Mouse (Mus musculus): Measurements from ENCODE around the gene Cfap43. TPM values are rescaled to one million over a fixed set of nuclear protein-coding genes. Genes with fewer than 3 reads are reported as not detected.

Cfap43 gene
- polyA plus RNA-seq, 1 experiment, result 0.02 TPM

DNA sequence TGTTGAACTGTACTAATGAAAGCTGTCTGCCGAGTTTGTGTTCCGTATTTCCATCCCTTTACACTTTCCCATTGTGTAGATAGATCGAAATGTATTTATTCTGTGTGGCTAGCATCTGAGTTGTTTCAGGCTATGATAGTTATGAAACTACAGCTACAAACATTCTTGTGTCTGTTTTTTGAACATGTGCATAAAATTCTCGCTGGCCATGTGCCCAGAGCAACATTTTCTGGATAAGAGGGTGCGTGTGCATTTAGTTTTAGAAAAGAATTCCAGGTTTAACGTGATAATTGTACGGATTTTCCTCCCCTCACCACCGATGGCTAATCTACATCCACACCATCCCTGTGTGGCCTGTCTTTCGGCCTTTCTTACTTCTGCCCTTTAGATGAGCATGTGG lies 205.6 kb downstream of the Cfap43 start:
- Histone ChIP-seq H3K79me2 (ENCODE audit: control insufficient read depth, insufficient read depth) (no peaks in the 10 kb centered on the region), H3K36me3 (ENCODE audit: control insufficient read depth, insufficient read depth) (no peaks in the 10 kb centered on the region), H3K27me3 (ENCODE audit: control insufficient read depth, insufficient read depth, insufficient read length) (no peaks in the 10 kb centered on the region), H3K4me3 (no peak overlapping the region), H3K4me2 (ENCODE audit: low read depth) (no peak overlapping the region), H3ac (ENCODE audit: control insufficient read depth, insufficient read length) (no peak overlapping the region)
- TF ChIP-seq CEBPB (IDR thresholded peaks at IDR 0.05; ENCODE audit: insufficient read depth, poor library complexity, severe bottlenecking) (no peak), REST (IDR thresholded peaks at IDR 0.05; ENCODE audit: insufficient read depth, insufficient read length) (no peak), TCF12 (IDR thresholded peaks at IDR 0.05; ENCODE audit: insufficient read depth, poor library complexity, severe bottlenecking) (no peak), MYOD1 (IDR thresholded peaks at IDR 0.05; ENCODE audit: control insufficient read depth in 1 of 3, insufficient read length in 2 of 3, low read depth in 2 of 3) (no peak), MAX (IDR thresholded peaks at IDR 0.05; ENCODE audit: low read depth) (no peak), MYOG (IDR thresholded peaks at IDR 0.05; ENCODE audit: control insufficient read depth in 1 of 3, insufficient read depth in 1 of 3, insufficient read length in 2 of 3, low read depth in 2 of 3) (no peak), TCF3 (IDR thresholded peaks at IDR 0.05; ENCODE audit: insufficient read length, low read depth) (no peak), USF1 (IDR thresholded peaks at IDR 0.05; ENCODE audit: low read depth) (no peak), POLR2A (IDR thresholded peaks at IDR 0.05; ENCODE audit: insufficient read length, low read depth) (no peak), POLR2AphosphoS2 (IDR thresholded peaks at IDR 0.05; ENCODE audit: insufficient read length, low read depth) (no peak), SRF (IDR thresholded peaks at IDR 0.05; ENCODE audit: control insufficient read depth, insufficient read length, low read depth) (no peak), E2F4 (IDR thresholded peaks at IDR 0.05; ENCODE audit: insufficient read depth) (no peak)

GRCm38 (mm10) chr19:47710376-47710775 lies 208.7 kb downstream of the Cfap43 start:
- H3K27me3 ChIP-seq (ENCODE audit: control insufficient read depth, insufficient read depth, insufficient read length), result no peaks in the 10 kb centered on the region
- H3K4me3 ChIP-seq, result no peak overlapping the region
- H3ac ChIP-seq (ENCODE audit: control insufficient read depth, insufficient read length), result no peak overlapping the region
- no peaks in the 10 kb centered on the region for H3K79me2 ChIP-seq (ENCODE audit: control insufficient read depth, insufficient read depth)
- no peaks in the 10 kb centered on the region for H3K36me3 ChIP-seq (ENCODE audit: control insufficient read depth, insufficient read depth)
- TF ChIP-seq TCF3 (IDR thresholded peaks at IDR 0.05; ENCODE audit: insufficient read length, low read depth), result no peak
- TF ChIP-seq MYOD1 (IDR thresholded peaks at IDR 0.05; ENCODE audit: control insufficient read depth in 1 of 3, insufficient read length in 2 of 3, low read depth in 2 of 3), result no peak
- TF ChIP-seq SRF (IDR thresholded peaks at IDR 0.05; ENCODE audit: control insufficient read depth, insufficient read length, low read depth), result no peak
- TF ChIP-seq E2F4 (IDR thresholded peaks at IDR 0.05; ENCODE audit: insufficient read depth), result no peak
- H3K4me2 ChIP-seq (ENCODE audit: low read depth), result no peak overlapping the region

- no peaks in the 10 kb centered on the region for H3K36me3 ChIP-seq (ENCODE audit: control insufficient read depth, insufficient read depth)
- H3K27me3 ChIP-seq (ENCODE audit: control insufficient read depth, insufficient read depth, insufficient read length), result no peaks in the 10 kb centered on the region
- H3ac ChIP-seq (ENCODE audit: control insufficient read depth, insufficient read length), result no peak overlapping the region
- H3K4me2 ChIP-seq (ENCODE audit: low read depth), result no peak overlapping the region
- no peak for TF ChIP-seq MAX (IDR thresholded peaks at IDR 0.05; ENCODE audit: low read depth)
- no peak for TF ChIP-seq USF1 (IDR thresholded peaks at IDR 0.05; ENCODE audit: low read depth)
- TF ChIP-seq POLR2AphosphoS2 (IDR thresholded peaks at IDR 0.05; ENCODE audit: insufficient read length, low read depth), result no peak
- TF ChIP-seq E2F4 (IDR thresholded peaks at IDR 0.05; ENCODE audit: insufficient read depth), result no peak
- no peak for TF ChIP-seq TCF3 (IDR thresholded peaks at IDR 0.05; ENCODE audit: insufficient read length, low read depth)
- TF ChIP-seq CEBPB (IDR thresholded peaks at IDR 0.05; ENCODE audit: insufficient read depth, poor library complexity, severe bottlenecking), result no peak
- TF ChIP-seq SRF (IDR thresholded peaks at IDR 0.05; ENCODE audit: control insufficient read depth, insufficient read length, low read depth), result no peak
- TF ChIP-seq POLR2A (IDR thresholded peaks at IDR 0.05; ENCODE audit: insufficient read length, low read depth), result no peak
- TF ChIP-seq MYOG (IDR thresholded peaks at IDR 0.05; ENCODE audit: control insufficient read depth in 1 of 3, insufficient read depth in 1 of 3, insufficient read length in 2 of 3, low read depth in 2 of 3), result no peak
- no peak for TF ChIP-seq MYOD1 (IDR thresholded peaks at IDR 0.05; ENCODE audit: control insufficient read depth in 1 of 3, insufficient read length in 2 of 3, low read depth in 2 of 3)
- no peak for TF ChIP-seq TCF12 (IDR thresholded peaks at IDR 0.05; ENCODE audit: insufficient read depth, poor library complexity, severe bottlenecking)
- no peak for TF ChIP-seq REST (IDR thresholded peaks at IDR 0.05; ENCODE audit: insufficient read depth, insufficient read length)
- H3K4me3 ChIP-seq, result no peak overlapping the region
- H3K79me2 ChIP-seq (ENCODE audit: control insufficient read depth, insufficient read depth), result no peaks in the 10 kb centered on the region
Measured at GRCm38 (mm10) chr19:47705772-47706309, 213.2 kb downstream of the Cfap43 start.

GRCm38 (mm10) chr19:47705080-47705771 lies 213.9 kb downstream of the Cfap43 start:
- Histone ChIP-seq H3K36me3 (ENCODE audit: control insufficient read depth, insufficient read depth) (no peaks in the 10 kb centered on the region), H3K4me2 (ENCODE audit: low read depth) (no peak overlapping the region), H3K4me3 (no peak overlapping the region), H3ac (ENCODE audit: control insufficient read depth, insufficient read length) (no peak overlapping the region), H3K27me3 (ENCODE audit: control insufficient read depth, insufficient read depth, insufficient read length) (no peaks in the 10 kb centered on the region), H3K79me2 (ENCODE audit: control insufficient read depth, insufficient read depth) (no peaks in the 10 kb centered on the region)
- TF ChIP-seq POLR2A (IDR thresholded peaks at IDR 0.05; ENCODE audit: insufficient read length, low read depth) (no peak), USF1 (IDR thresholded peaks at IDR 0.05; ENCODE audit: low read depth) (no peak), TCF3 (IDR thresholded peaks at IDR 0.05; ENCODE audit: insufficient read length, low read depth) (no peak), MAX (IDR thresholded peaks at IDR 0.05; ENCODE audit: low read depth) (no peak), SRF (IDR thresholded peaks at IDR 0.05; ENCODE audit: control insufficient read depth, insufficient read length, low read depth) (no peak), E2F4 (IDR thresholded peaks at IDR 0.05; ENCODE audit: insufficient read depth) (no peak), MYOD1 (IDR thresholded peaks at IDR 0.05; ENCODE audit: control insufficient read depth in 1 of 3, insufficient read length in 2 of 3, low read depth in 2 of 3) (no peak), TCF12 (IDR thresholded peaks at IDR 0.05; ENCODE audit: insufficient read depth, poor library complexity, severe bottlenecking) (no peak), POLR2AphosphoS2 (IDR thresholded peaks at IDR 0.05; ENCODE audit: insufficient read length, low read depth) (no peak), MYOG (IDR thresholded peaks at IDR 0.05; ENCODE audit: control insufficient read depth in 1 of 3, insufficient read depth in 1 of 3, insufficient read length in 2 of 3, low read depth in 2 of 3) (no peak), REST (IDR thresholded peaks at IDR 0.05; ENCODE audit: insufficient read depth, insufficient read length) (no peak), CEBPB (IDR thresholded peaks at IDR 0.05; ENCODE audit: insufficient read depth, poor library complexity, severe bottlenecking) (no peak)
